Mouse (Mus musculus): ENCODE measurements around the gene Twf2.

DNA sequence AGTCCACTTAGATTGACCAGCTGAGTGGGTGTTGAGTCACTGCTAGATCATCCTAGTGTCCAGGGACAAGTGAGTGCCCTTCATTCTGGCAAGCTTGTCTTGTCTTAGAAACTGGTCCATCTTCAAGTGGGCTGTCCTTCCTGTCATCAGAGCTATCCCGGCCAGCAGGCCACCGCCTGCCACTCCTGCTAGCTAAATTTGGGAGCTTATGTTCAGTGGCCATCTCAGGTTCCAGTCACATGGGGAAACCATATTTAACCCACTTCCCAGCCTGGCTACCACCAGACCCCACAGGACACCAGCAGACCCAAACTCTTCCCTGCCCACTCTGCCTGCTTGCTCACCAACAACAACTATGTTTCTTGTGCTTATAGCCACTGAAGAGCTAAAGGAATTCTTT lies 3.6 kb downstream of the Twf2 start:
- TF ChIP-seq CTCF (IDR thresholded peaks at IDR 0.05; ENCODE audit: low read depth, low read length) (no peak), POLR2A (IDR thresholded peaks at IDR 0.05; ENCODE audit: extremely low read depth, insufficient read depth, low read length) (no peak)

All from liver, adult 2 months (tissue).